Mouse (Mus musculus): ENCODE measurements at regions not wholly inside any gene's neighbourhood (a gene's known extent, or its start where the extent isn't known, plus 50 kb on each side); places are given as distances from the start of the nearest gene placed in this dataset.

DNA sequence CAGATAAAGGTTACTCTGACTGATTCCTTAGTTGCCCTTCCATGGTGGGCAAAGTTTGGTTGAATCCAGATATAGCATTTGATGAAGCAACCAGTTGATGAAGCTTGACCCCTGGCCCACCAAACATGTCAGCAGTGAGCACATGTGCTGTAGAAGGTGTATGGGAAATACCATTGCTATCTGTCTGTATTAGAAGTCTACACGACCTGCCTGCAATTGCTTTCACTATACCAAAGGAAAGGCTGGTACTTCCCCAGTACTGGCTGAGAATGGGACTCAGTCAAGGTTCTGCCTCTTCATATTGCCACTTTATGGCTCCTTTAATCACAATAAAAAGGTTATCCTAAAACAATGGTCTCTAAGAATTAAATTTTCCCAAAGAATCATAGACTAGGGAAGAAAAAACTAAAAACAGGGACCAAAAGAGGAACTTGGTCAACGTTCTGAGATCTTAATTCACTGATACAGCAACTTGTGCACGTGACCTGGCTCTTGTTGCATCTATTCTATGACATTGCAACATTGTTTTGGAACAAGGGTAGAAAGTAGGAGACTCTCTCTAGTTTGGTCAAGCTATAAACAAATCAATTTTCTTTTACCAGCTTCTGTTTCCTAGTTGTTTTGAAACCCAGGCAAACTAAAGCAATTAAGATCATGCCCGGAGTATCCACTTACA lies 284.0 kb downstream of the Rapgef2 start:
- no peaks in the 10 kb centered on the region for H3K36me3 ChIP-seq (replicated peaks; ENCODE audit: control insufficient read depth, insufficient read depth, low read depth)
- ATAC-seq (ENCODE audit: insufficient read depth) (no peak), DNase-seq (ENCODE audit: low read depth in 3 of 3, low spot score in 3 of 3) (no peak)

DNA sequence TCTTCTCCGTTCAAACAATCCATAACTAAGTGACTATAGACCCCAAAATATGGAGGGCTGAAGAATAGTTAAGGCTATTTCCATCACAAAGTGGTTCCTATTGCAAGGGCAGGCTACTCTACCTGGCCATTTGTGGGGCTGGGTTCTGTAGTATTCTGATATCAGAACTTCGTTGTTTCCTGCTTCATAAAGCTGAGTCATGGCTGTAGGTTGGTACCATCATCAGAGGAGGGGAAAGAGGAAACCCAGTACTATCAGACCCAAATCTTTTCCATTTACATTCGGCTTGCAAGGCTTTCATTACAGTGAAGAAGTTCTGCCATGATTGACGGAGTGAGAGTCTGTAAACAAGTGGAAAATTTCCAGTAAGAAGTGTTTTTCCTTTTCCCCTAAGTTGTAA lies 284.6 kb downstream of the Rapgef2 start:
- H3K4me2 ChIP-seq (ENCODE audit: low read depth): no peak overlapping the region
- no peaks in the 10 kb centered on the region for H3K36me3 ChIP-seq (replicated peaks; ENCODE audit: control insufficient read depth, insufficient read depth, low read depth)
- ATAC-seq (ENCODE audit: insufficient read depth) (no peak), DNase-seq (ENCODE audit: low read depth in 3 of 3, low spot score in 3 of 3) (no peak)
- TF ChIP-seq CTCF (IDR thresholded peaks at IDR 0.05; ENCODE audit: low read depth) (no peak), EP300 (IDR thresholded peaks at IDR 0.05; ENCODE audit: low read depth) (no peak)
- no peak overlapping the region for H3K27ac ChIP-seq
- no peaks in the 10 kb centered on the region for H3K4me1 ChIP-seq (replicated peaks; ENCODE audit: control insufficient read depth in 2 of 2, insufficient read depth in 2 of 2, low read length in 1 of 2)
- no peaks in the 10 kb centered on the region for H3K9me3 ChIP-seq (ENCODE audit: control insufficient read depth, low read length)
- 42% methylated on average over 4 of the region's 4 CpGs for WGBS (ENCODE audit: insufficient replicate concordance)
- no peak overlapping the region for H3K9ac ChIP-seq (replicated peaks)
- no peaks in the 10 kb centered on the region for H3K27me3 ChIP-seq (ENCODE audit: control insufficient read depth, insufficient read depth, low read length)
- H3K4me3 ChIP-seq (ENCODE audit: insufficient read depth in 1 of 2, low read depth in 2 of 2, low read length in 2 of 2): no peak overlapping the region

More for the DNA sequence above, 284.0 kb downstream of the Rapgef2 start:
- Histone ChIP-seq H3K4me1 (replicated peaks; ENCODE audit: control insufficient read depth in 2 of 2, insufficient read depth in 2 of 2, low read length in 1 of 2) (no peaks in the 10 kb centered on the region), H3K9me3 (ENCODE audit: control insufficient read depth, low read length) (no peaks in the 10 kb centered on the region), H3K4me3 (ENCODE audit: insufficient read depth in 1 of 2, low read depth in 2 of 2, low read length in 2 of 2) (no peak overlapping the region), H3K27ac (no peak overlapping the region), H3K27me3 (ENCODE audit: control insufficient read depth, insufficient read depth, low read length) (no peaks in the 10 kb centered on the region), H3K9ac (replicated peaks) (no peak overlapping the region), H3K4me2 (ENCODE audit: low read depth) (no peak overlapping the region)
- 32% methylated on average over 4 of the region's 4 CpGs for WGBS (ENCODE audit: insufficient replicate concordance)
- TF ChIP-seq CTCF (IDR thresholded peaks at IDR 0.05; ENCODE audit: low read depth): no peak
- no peak for TF ChIP-seq EP300 (IDR thresholded peaks at IDR 0.05; ENCODE audit: low read depth)

DNA sequence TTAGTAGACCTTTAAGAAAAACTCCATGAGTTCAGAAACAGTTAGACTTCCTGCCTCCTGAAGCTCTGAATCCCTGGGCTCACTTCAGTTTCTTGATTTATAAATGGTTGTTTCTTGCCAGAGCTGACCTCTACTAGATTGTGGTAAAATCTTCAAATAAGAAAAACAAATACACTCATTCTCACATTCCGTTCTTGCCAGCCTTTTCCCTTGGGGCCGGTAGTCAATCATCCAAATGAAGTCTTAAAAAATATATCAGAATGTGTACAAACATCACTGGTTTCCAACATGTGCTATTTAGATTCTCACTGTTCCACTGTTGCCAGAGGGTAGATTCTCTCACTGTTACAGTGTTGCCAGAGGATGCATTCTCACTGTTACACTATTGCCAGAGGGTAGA lies 286.0 kb downstream of the Rapgef2 start:
- Histone ChIP-seq H3K9me3 (ENCODE audit: control insufficient read depth, low read length) (no peaks in the 10 kb centered on the region), H3K4me1 (replicated peaks; ENCODE audit: control insufficient read depth in 2 of 2, insufficient read depth in 2 of 2, low read length in 1 of 2) (no peaks in the 10 kb centered on the region), H3K27me3 (ENCODE audit: control insufficient read depth, insufficient read depth, low read length) (no peaks in the 10 kb centered on the region), H3K27ac (no peak overlapping the region), H3K36me3 (replicated peaks; ENCODE audit: control insufficient read depth, insufficient read depth, low read depth) (no peaks in the 10 kb centered on the region), H3K4me3 (ENCODE audit: insufficient read depth in 1 of 2, low read depth in 2 of 2, low read length in 2 of 2) (no peak overlapping the region), H3K4me2 (ENCODE audit: low read depth) (no peak overlapping the region), H3K9ac (replicated peaks) (no peak overlapping the region)
- no peak for TF ChIP-seq EP300 (IDR thresholded peaks at IDR 0.05; ENCODE audit: low read depth)
- no peak for TF ChIP-seq CTCF (IDR thresholded peaks at IDR 0.05; ENCODE audit: low read depth)
- DNase-seq (ENCODE audit: low read depth in 3 of 3, low spot score in 3 of 3) (no peak), ATAC-seq (ENCODE audit: insufficient read depth) (no peak)
- WGBS (ENCODE audit: insufficient replicate concordance): 73% methylated on average over 2 of the region's 2 CpGs

DNA sequence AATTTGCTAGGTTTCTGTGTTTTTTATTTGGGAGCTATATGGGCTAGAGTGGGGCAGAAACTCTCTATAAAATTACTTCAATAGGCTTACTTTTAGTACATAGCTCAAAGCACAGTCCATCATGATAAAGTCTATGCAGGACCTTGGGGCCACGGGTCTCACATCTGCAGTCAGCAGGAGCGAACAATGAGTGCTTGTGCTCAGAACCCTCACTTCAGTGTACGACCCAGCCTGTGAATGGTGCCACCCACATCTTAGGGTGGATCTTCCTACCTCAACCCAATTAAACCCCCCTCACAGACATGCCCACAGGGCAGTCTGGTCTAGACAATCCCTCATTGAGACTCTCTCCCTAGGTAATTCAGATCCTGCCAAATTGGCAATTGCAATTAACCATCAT lies 286.5 kb downstream of the Rapgef2 start:
- no peak overlapping the region for H3K9ac ChIP-seq (replicated peaks)
- 61% methylated on average over 3 of the region's 3 CpGs for WGBS (ENCODE audit: insufficient replicate concordance)
- no peaks in the 10 kb centered on the region for H3K4me1 ChIP-seq (replicated peaks; ENCODE audit: control insufficient read depth in 2 of 2, insufficient read depth in 2 of 2, low read length in 1 of 2)
- H3K9me3 ChIP-seq (ENCODE audit: control insufficient read depth, low read length): no peaks in the 10 kb centered on the region
- no peak overlapping the region for H3K4me2 ChIP-seq (ENCODE audit: low read depth)
- H3K27ac ChIP-seq: no peak overlapping the region
- no peak overlapping the region for H3K4me3 ChIP-seq (ENCODE audit: insufficient read depth in 1 of 2, low read depth in 2 of 2, low read length in 2 of 2)
- no peaks in the 10 kb centered on the region for H3K36me3 ChIP-seq (replicated peaks; ENCODE audit: control insufficient read depth, insufficient read depth, low read depth)
- DNase-seq (ENCODE audit: low read depth in 3 of 3, low spot score in 3 of 3): no peak
- no peaks in the 10 kb centered on the region for H3K27me3 ChIP-seq (ENCODE audit: control insufficient read depth, insufficient read depth, low read length)
- TF ChIP-seq CTCF (IDR thresholded peaks at IDR 0.05; ENCODE audit: low read depth) (no peak), EP300 (IDR thresholded peaks at IDR 0.05; ENCODE audit: low read depth) (no peak)
- ATAC-seq (ENCODE audit: insufficient read depth): no peak

DNA sequence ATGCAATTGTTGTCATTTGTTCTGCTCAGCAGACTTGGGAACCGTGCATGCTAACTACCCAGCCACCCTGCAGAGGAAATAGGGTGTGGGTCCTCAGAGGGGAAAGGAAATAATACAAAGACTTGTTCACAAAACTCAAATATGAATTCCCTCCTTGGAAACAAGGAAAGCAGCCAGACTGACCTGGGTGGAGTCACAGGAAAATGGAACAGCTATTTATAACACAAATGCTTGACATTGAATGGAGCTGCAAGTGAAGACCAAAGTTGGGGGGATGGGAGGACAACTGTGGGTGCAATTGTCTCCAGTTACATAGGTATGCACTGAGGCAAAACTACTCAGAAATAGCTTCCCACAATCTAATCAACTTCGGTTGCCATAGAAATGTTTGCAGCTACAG lies 298.2 kb downstream of the Rapgef2 start:
- no peaks in the 10 kb centered on the region for H3K9me3 ChIP-seq (ENCODE audit: control insufficient read depth, low read length)
- no peak overlapping the region for H3K27ac ChIP-seq
- WGBS (ENCODE audit: insufficient replicate concordance): 31% methylated on average over 2 of the region's 2 CpGs
- no peak overlapping the region for H3K4me3 ChIP-seq (ENCODE audit: insufficient read depth in 1 of 2, low read depth in 2 of 2, low read length in 2 of 2)
- no peak for TF ChIP-seq CTCF (IDR thresholded peaks at IDR 0.05; ENCODE audit: low read depth)
- no peak for TF ChIP-seq EP300 (IDR thresholded peaks at IDR 0.05; ENCODE audit: low read depth)
- ATAC-seq (ENCODE audit: insufficient read depth) (no peak), DNase-seq (ENCODE audit: low read depth in 3 of 3, low spot score in 3 of 3) (no peak)
- no peak overlapping the region for H3K9ac ChIP-seq (replicated peaks)
- H3K4me1 ChIP-seq (replicated peaks; ENCODE audit: control insufficient read depth in 2 of 2, insufficient read depth in 2 of 2, low read length in 1 of 2): no peaks in the 10 kb centered on the region
- no peaks in the 10 kb centered on the region for H3K36me3 ChIP-seq (replicated peaks; ENCODE audit: control insufficient read depth, insufficient read depth, low read depth)
- no peaks in the 10 kb centered on the region for H3K27me3 ChIP-seq (ENCODE audit: control insufficient read depth, insufficient read depth, low read length)
- no peak overlapping the region for H3K4me2 ChIP-seq (ENCODE audit: low read depth)

Data from liver, embryonic 14.5 days (tissue).